Mouse (Mus musculus): ENCODE data around the gene Gm10300. TPM values are rescaled to one million over a fixed set of nuclear protein-coding genes. Genes with fewer than 3 reads are reported as not detected.

The Gm10300 gene
- total and polyA plus RNA-seq, 2 experiments from 2014 or later: 0.18 TPM; not detected in 1

DNA sequence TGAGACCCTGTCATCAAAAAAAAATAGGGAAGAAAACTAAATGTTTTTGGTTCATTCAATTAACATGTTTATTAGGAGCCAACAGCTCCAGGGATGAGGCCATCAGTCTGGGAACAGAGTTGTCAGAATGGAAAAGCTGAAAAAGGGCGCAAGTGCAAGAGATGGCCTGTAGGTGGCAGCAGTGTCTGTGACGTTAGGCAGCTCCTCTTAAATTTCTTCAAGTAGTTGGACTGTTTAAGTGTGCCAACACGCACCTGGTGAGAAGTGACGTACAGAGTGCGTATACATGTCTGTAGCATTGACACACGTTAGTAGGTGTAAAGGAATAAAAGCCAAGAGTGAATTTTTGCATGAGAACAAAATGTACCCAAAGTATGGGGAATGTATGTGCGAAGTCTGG is 14.4 kb downstream of the Gm10300 start:
- H3K27me3 ChIP-seq (ENCODE audit: control insufficient read depth, insufficient read depth, low read length): no peaks in the 10 kb centered on the region
- H3K9ac ChIP-seq (replicated peaks; ENCODE audit: low read depth, low read length): no peak overlapping the region
- ATAC-seq (ENCODE audit: insufficient read depth, low read depth) (no peak), DNase-seq (ENCODE audit: low spot score) (peak; percentile 75)
- WGBS: 15% methylated on average over 7 of the region's 7 CpGs
- no peak overlapping the region for H3K4me2 ChIP-seq (ENCODE audit: low read depth, low read length)
- TF ChIP-seq CTCF (IDR thresholded peaks at IDR 0.05; ENCODE audit: low read depth) (peak; percentile 90), EP300 (IDR thresholded peaks at IDR 0.05; ENCODE audit: low read depth) (no peak)
- H3K4me3 ChIP-seq (ENCODE audit: low read depth, low read length): no peak overlapping the region
- H3K9me3 ChIP-seq (replicated peaks; ENCODE audit: control insufficient read depth, low read length): no peaks in the 10 kb centered on the region
- H3K36me3 ChIP-seq (replicated peaks; ENCODE audit: control insufficient read depth, insufficient read depth, low read length): no peaks in the 10 kb centered on the region
- no peak overlapping the region for H3K27ac ChIP-seq (ENCODE audit: low read depth)
- H3K4me1 ChIP-seq (ENCODE audit: control insufficient read depth, insufficient read depth): no peaks in the 10 kb centered on the region

DNA sequence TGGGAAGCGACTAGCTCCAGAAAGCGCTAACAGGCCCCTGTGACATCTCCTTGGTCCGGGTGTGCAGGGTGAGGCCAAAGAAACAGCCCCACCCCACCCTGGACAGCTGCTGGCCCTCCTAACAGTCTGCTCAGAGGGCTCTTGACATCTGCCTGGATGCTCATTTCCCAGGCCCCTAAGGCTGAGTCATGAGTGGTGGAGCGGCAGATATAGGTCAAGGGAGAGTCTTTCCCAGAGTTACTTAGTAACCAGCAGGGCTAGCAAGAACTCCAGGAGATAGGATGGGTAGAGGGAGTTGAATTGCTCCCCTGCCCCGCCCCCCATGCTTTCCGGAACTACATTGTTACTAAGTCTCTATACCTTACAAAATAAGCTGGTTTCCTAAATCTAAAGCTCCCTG is 18.6 kb downstream of the Gm10300 start:
- Histone ChIP-seq H3K4me2 (ENCODE audit: low read depth, low read length) (no peak overlapping the region), H3K4me3 (ENCODE audit: low read depth, low read length) (no peak overlapping the region), H3K27ac (ENCODE audit: low read depth) (no peak overlapping the region), H3K9me3 (replicated peaks; ENCODE audit: control insufficient read depth, low read length) (no peaks in the 10 kb centered on the region), H3K27me3 (ENCODE audit: control insufficient read depth, insufficient read depth, low read length) (no peaks in the 10 kb centered on the region), H3K36me3 (replicated peaks; ENCODE audit: control insufficient read depth, insufficient read depth, low read length) (no peaks in the 10 kb centered on the region), H3K9ac (replicated peaks; ENCODE audit: low read depth, low read length) (no peak overlapping the region), H3K4me1 (ENCODE audit: control insufficient read depth, insufficient read depth) (no peaks in the 10 kb centered on the region)
- no peak for ATAC-seq (ENCODE audit: insufficient read depth, low read depth)
- 75% methylated on average over 6 of the region's 6 CpGs for WGBS
- no peak for TF ChIP-seq CTCF (IDR thresholded peaks at IDR 0.05; ENCODE audit: low read depth)
- no peak for TF ChIP-seq EP300 (IDR thresholded peaks at IDR 0.05; ENCODE audit: low read depth)
- DNase-seq (ENCODE audit: low spot score): no peak

DNA sequence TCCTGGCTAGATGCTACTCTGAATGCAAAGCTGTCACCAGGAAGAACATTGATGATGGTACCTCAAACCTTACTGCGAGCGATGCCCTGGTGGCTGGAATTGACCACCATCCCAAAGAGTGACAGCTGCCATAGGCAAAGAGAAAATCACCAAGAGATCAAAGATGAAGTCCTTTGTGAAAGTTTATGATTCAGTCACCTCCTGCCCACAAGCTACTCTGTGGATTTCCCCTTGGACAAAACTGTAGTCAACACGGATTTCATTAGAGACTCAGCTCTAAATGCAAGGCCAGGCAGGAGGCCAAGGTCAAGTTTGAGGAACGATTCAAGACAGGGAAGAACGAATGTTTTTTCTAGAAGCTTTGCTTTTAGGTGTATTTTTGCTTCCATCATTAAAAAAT is 19.4 kb downstream of the Gm10300 start:
- Histone ChIP-seq H3K9ac (replicated peaks; ENCODE audit: low read depth, low read length) (no peak overlapping the region), H3K27me3 (ENCODE audit: control insufficient read depth, insufficient read depth, low read length) (no peaks in the 10 kb centered on the region), H3K4me3 (ENCODE audit: low read depth, low read length) (no peak overlapping the region), H3K9me3 (replicated peaks; ENCODE audit: control insufficient read depth, low read length) (no peaks in the 10 kb centered on the region), H3K27ac (ENCODE audit: low read depth) (no peak overlapping the region), H3K4me1 (ENCODE audit: control insufficient read depth, insufficient read depth) (no peaks in the 10 kb centered on the region), H3K36me3 (replicated peaks; ENCODE audit: control insufficient read depth, insufficient read depth, low read length) (no peaks in the 10 kb centered on the region), H3K4me2 (ENCODE audit: low read depth, low read length) (no peak overlapping the region)
- no peak for DNase-seq (ENCODE audit: low spot score)
- 82% methylated on average over 5 of the region's 5 CpGs for WGBS
- ATAC-seq (ENCODE audit: insufficient read depth, low read depth): no peak
- TF ChIP-seq CTCF (IDR thresholded peaks at IDR 0.05; ENCODE audit: low read depth): no peak

DNA sequence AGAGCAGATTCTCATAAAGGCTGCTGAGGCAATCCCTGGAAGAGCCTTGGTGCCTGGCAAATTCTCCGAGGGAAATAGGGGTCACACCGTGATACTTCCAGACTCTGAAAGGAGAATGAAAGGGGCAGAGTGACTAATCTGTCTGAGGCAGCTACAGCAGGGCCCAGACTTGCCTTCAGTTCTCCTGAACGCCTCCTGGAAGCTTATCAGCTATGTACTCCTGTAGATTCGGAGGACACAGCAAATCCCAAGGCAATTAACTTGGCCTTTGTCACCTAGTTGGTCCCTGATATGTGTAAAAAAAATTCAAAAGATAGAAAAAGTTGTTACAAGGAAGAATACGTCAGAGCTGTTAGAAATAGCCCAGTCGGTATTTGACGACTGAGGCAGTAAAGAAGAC is 20.5 kb downstream of the Gm10300 start:
- ATAC-seq (ENCODE audit: insufficient read depth, low read depth): no peak
- Histone ChIP-seq H3K4me3 (ENCODE audit: low read depth, low read length) (no peak overlapping the region), H3K27me3 (ENCODE audit: control insufficient read depth, insufficient read depth, low read length) (no peaks in the 10 kb centered on the region), H3K4me1 (ENCODE audit: control insufficient read depth, insufficient read depth) (0 out of 2 replicates have a peak, but pooled peaks cover 5% of the 10 kb centered on the region), H3K36me3 (replicated peaks; ENCODE audit: control insufficient read depth, insufficient read depth, low read length) (no peaks in the 10 kb centered on the region), H3K27ac (ENCODE audit: low read depth) (no peak overlapping the region), H3K4me2 (ENCODE audit: low read depth, low read length) (no peak overlapping the region), H3K9me3 (replicated peaks; ENCODE audit: control insufficient read depth, low read length) (no peaks in the 10 kb centered on the region), H3K9ac (replicated peaks; ENCODE audit: low read depth, low read length) (no peak overlapping the region)
- no peak for DNase-seq (ENCODE audit: low spot score)
- no peak for TF ChIP-seq CTCF (IDR thresholded peaks at IDR 0.05; ENCODE audit: low read depth)
- no peak for TF ChIP-seq EP300 (IDR thresholded peaks at IDR 0.05; ENCODE audit: low read depth)
- WGBS: 55% methylated on average over 7 of the region's 7 CpGs

DNA sequence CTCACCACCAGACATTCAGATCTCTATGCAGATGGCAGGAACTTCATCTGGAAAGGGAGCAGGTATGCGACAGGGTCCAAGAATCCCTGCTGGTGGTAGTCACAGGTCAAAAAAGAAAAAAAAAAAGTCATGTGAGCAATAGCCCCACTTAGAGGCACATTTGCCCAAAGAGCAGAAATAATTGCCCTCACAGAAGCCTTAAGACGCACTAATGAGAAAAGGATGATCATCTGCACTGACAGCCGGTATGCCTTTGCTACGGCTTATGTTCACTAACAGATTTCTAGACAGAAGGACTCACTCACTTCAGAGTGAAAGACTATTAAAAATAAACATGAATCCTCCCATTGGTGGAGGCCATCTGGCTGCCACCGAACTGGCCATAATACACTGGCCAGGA is 25.1 kb downstream of the Gm10300 start:
- no peak overlapping the region for H3K9ac ChIP-seq (replicated peaks; ENCODE audit: low read depth, low read length)
- no peak for ATAC-seq (ENCODE audit: insufficient read depth, low read depth)

DNA sequence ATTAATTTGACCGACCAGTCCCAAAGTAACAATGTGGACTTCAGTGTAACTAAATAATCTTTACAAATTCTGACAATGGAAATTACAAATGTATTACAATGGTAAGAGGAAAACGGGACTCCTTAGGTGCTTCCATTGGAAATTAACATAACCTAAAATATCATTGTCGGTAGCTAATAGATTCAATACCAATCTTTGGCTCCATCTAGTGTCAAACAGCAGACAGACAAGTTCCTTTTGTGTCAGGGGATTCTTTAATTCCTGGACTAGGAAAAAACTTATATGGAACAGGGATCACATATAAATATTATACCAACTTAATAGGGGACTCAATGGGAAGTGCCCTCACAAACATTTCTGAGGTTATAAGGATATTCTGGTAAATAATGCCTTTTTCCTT is 26.7 kb downstream of the Gm10300 start:
- TF ChIP-seq EP300 (IDR thresholded peaks at IDR 0.05; ENCODE audit: low read depth) (no peak), CTCF (IDR thresholded peaks at IDR 0.05; ENCODE audit: low read depth) (peak; percentile 38)
- Histone ChIP-seq H3K27me3 (ENCODE audit: control insufficient read depth, insufficient read depth, low read length) (no peaks in the 10 kb centered on the region), H3K4me2 (ENCODE audit: low read depth, low read length) (no peak overlapping the region), H3K4me1 (ENCODE audit: control insufficient read depth, insufficient read depth) (0 out of 2 replicates have a peak, but pooled peaks cover 5% of the 10 kb centered on the region), H3K4me3 (ENCODE audit: low read depth, low read length) (no peak overlapping the region), H3K9ac (replicated peaks; ENCODE audit: low read depth, low read length) (no peak overlapping the region), H3K27ac (ENCODE audit: low read depth) (no peak overlapping the region), H3K9me3 (replicated peaks; ENCODE audit: control insufficient read depth, low read length) (no peaks in the 10 kb centered on the region), H3K36me3 (replicated peaks; ENCODE audit: control insufficient read depth, insufficient read depth, low read length) (no peaks in the 10 kb centered on the region)
- WGBS: 39% methylated on average over 3 of the region's 3 CpGs
- ATAC-seq (ENCODE audit: insufficient read depth, low read depth) (no peak), DNase-seq (ENCODE audit: low spot score) (no peak)

More for the DNA sequence above, 25.1 kb downstream of the Gm10300 start:
- H3K4me2 ChIP-seq (ENCODE audit: low read depth, low read length): no peak overlapping the region
- DNase-seq (ENCODE audit: low spot score): no peak
- H3K27ac ChIP-seq (ENCODE audit: low read depth): no peak overlapping the region
- WGBS: 69% methylated on average over 5 of the region's 5 CpGs
- H3K4me3 ChIP-seq (ENCODE audit: low read depth, low read length): no peak overlapping the region
- no peaks in the 10 kb centered on the region for H3K9me3 ChIP-seq (replicated peaks; ENCODE audit: control insufficient read depth, low read length)
- TF ChIP-seq CTCF (IDR thresholded peaks at IDR 0.05; ENCODE audit: low read depth) (no peak), EP300 (IDR thresholded peaks at IDR 0.05; ENCODE audit: low read depth) (no peak)
- no peaks in the 10 kb centered on the region for H3K36me3 ChIP-seq (replicated peaks; ENCODE audit: control insufficient read depth, insufficient read depth, low read length)
- H3K27me3 ChIP-seq (ENCODE audit: control insufficient read depth, insufficient read depth, low read length): no peaks in the 10 kb centered on the region
- 0 out of 2 replicates have a peak, but pooled peaks cover 5% of the 10 kb centered on the region for H3K4me1 ChIP-seq (ENCODE audit: control insufficient read depth, insufficient read depth)
